Mouse (Mus musculus) B cell, adult 67 days (primary cell): ENCODE results near the gene Zfp931. TPM values are rescaled to one million over a fixed set of nuclear protein-coding genes. Genes with fewer than 3 reads are reported as not detected.

ENCODE experiments used
- total RNA-seq, 2 experiments: library from RNA; stranded (reverse); gene quantifications; 4 replicates each; pipeline ENCODE4 v1.2.4; 2023

Gene Zfp931
- total RNA-seq: 1 to 10 TPM; 4.9 to 5.7 TPM

GRCm38 (mm10) chr2:178078166-178078717 is at the start of gene Zfp931:
Zfp931 (minus strand) TSS chr2:178078476.

GRCm38 (mm10) chr2:178118801-178119560 is 40.7 kb upstream of the Zfp931 start, which contains the start of gene Phactr3:
Phactr3 (plus strand) TSS chr2:178118975.

DNA sequence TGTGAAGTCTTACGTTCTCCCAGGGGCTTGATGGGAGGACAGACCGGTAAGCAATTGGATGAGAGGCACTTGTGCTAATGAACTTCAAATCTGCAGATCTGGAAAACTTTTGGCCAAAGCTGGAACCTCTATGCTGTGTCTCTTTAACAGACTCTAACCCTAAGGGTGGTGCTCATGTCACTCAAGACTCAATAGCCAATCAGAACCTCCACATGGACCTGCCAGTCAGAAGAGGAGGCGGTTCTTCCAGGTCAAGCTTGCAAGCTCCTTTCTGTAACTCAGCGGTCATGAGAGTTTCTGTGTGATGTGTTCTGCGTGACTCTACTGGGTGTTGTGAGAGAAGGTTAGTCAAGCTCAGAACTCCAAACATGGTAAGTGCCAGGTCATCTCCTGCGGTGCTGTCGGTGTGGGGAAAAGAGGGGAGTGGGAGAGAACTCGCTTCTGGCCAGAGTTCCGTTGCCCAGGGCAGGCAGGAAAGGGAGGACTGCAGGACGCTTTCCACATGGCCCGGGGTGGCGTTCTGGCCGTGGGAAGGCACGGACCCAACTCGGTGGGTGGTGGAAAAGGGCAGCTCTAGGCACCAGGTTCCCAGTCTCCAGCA is 55.2 kb downstream of the Zfp931 start, which contains the start of gene Zfp971:
Zfp971 (plus strand) TSS at position 274 of the 601 bp plus-strand sequence.

Other genes with a start within 250 kb of the Zfp931 start
- gene Gm14325, start 238.1 kb downstream of the Zfp931 start, total RNA-seq: 10 to 100 TPM in 1 of 2 experiments, 1 to 10 TPM in 1; 6.6 to 10.2 TPM
- gene Gm14327, start 181.4 kb downstream of the Zfp931 start, total RNA-seq: 1 to 10 TPM; 1.1 to 1.9 TPM
- gene Zfp972, start 152.9 kb downstream of the Zfp931 start, total RNA-seq: not detected
- 10 to 100 TPM in 1 of 2 experiments, 1 to 10 TPM in 1; 7.1 to 14.3 TPM for gene Gm14326, start 121.2 kb downstream of the Zfp931 start, total RNA-seq
- gene Zfp971, start 55.2 kb downstream of the Zfp931 start, total RNA-seq: 10 to 100 TPM; 19.0 to 21.6 TPM
- not detected for gene Phactr3, start 40.5 kb upstream of the Zfp931 start, total RNA-seq